Mouse (Mus musculus) heart, embryonic 11.5 days (tissue): ENCODE measurements around the gene Aire. TPM values are rescaled to one million over a fixed set of nuclear protein-coding genes. Genes with fewer than 3 reads are reported as not detected.

ENCODE experiments used
- ATAC-seq: fragments of 200-750 bp; cut with Nextera tagmentation; replicated peaks from 2 replicates; pipeline ENCODE4 v1.8.0; 2017; ENCODE audit warnings: moderate library complexity; ENCODE audit not compliant: insufficient number of reproducible peaks, low FRiP score, low TSS enrichment
- H3K27ac ChIP-seq: fragments of 300-500 bp; sonication (generic); 2 replicates; pipeline ENCODE4 v1.5.1; 2014; ENCODE audit warnings: mild to moderate bottlenecking, low read depth, low read length
- H3K27me3 ChIP-seq: fragments of 300-500 bp; sonication (generic); 2 replicates; pipeline ENCODE4 v1.6.1; 2014; ENCODE audit warnings: mild to moderate bottlenecking, low read length, mixed read lengths; ENCODE audit not compliant: control insufficient read depth, insufficient read depth
- H3K36me3 ChIP-seq: fragments of 300-500 bp; sonication (generic); 2 replicates; pipeline ENCODE4 v1.6.1; 2014; ENCODE audit warnings: mild to moderate bottlenecking, low read length, moderate library complexity, mixed read lengths; ENCODE audit not compliant: control insufficient read depth, insufficient read depth
- H3K4me1 ChIP-seq: fragments of 300-500 bp; sonication (generic); 2 replicates; pipeline ENCODE4 v1.6.1; 2014; ENCODE audit warnings: low read length; ENCODE audit not compliant: control insufficient read depth, insufficient read depth
- H3K4me2 ChIP-seq: fragments of 300-500 bp; sonication (generic); 2 replicates; pipeline ENCODE4 v1.6.1; 2014; ENCODE audit warnings: mild to moderate bottlenecking, moderate library complexity
- H3K4me3 ChIP-seq: fragments of 300-500 bp; sonication (generic); 2 replicates; pipeline ENCODE4 v1.5.1; 2014; ENCODE audit warnings: low read depth, low read length
- H3K9ac ChIP-seq: fragments of 300-500 bp; sonication (generic); 2 replicates; pipeline ENCODE4 v1.6.1; 2014; ENCODE audit warnings: mild to moderate bottlenecking, low read depth, low read length, moderate library complexity
- H3K9me3 ChIP-seq: fragments of 300-500 bp; sonication (generic); replicated peaks from 2 replicates; pipeline ENCODE4 v1.6.1; 2016; ENCODE audit warnings: low read length; ENCODE audit not compliant: control insufficient read depth
- WGBS: fragments of 180-500 bp; shearing (Covaris S2); extraction: QIAGEN DNeasy Blood & Tissue Kit; methylation state at CpG from one replicate; pipeline ENCODE4 v1.1.7; 2014; ENCODE audit not compliant: insufficient replicate concordance; 5-methylcytosine and 5-hydroxymethylcytosine counted together
- polyA plus RNA-seq: library from polyadenylated mRNA; unstranded; fragments of >200 nt; fragmentation: Nextera tagmentation; extraction: Ambion mirVana; gene quantifications from 2 replicates; pipeline ENCODE4 v1.2.1, GENCODE M21; 2014

Aire gene
- 0.16 and 0.49 TPM in 2 replicates for polyA plus RNA-seq

DNA sequence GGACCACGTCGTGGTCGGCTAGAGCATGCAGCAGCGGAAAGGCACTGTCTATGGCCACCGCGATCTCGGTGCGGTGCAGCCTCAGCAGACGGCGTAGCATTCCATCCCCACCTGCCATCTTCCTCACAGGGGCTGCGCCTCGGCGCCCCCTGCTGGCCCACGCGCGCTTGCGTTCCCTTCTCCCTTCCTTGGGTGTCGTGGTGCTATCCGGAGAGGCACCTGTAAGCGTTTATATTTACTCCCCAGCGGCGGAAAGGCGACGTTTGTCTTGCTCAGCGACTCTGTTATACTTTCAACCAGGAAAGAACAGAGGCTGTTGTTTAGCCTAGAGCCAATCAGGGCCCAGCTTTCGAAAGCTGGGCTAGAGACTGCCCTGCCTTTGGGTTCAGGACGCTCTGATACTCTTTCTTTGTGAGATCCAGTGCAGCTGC is at the start of gene Aire:
Gene Aire (minus strand): TSS at position 205 of the 431 bp plus-strand sequence.
- WGBS, result 3% methylated on average over 27 of the region's 27 CpGs
- H3K27ac ChIP-seq, result no peak within 1 kb of the TSS
- H3K4me3 ChIP-seq, result peak within 1 kb of the TSS; percentile 22
- ATAC-seq, result 0 out of 2 replicates have a peak, but pooled peaks have one; percentile 27
- H3K9ac ChIP-seq, result no peak within 1 kb of the TSS
- H3K4me1 ChIP-seq, result peaks cover 6% of the 10 kb centered on the region; the same call in 1 of the 2 replicates
- peaks cover 11% of the 10 kb centered on the region for H3K27me3 ChIP-seq
- H3K9me3 ChIP-seq, result no peaks in the 10 kb centered on the region
- H3K36me3 ChIP-seq, result no peaks in the 10 kb centered on the region
- H3K4me2 ChIP-seq, result peak within 1 kb of the TSS; percentile 51

DNA sequence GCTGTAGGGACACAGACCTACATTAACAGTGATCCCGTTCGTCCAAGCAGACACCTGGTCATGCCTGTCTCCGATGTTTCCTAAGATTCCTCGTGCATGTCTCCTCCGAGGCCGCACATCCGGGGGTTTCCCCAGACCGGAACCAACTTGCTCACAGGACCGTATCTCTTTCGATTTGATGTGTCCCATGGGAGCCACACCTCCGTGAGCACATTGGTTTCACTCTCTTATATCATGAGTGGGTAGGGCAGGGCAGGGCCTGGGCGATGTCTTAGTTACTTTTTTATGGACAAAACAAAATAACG is 49.3 kb upstream of the Aire start:
- no peaks in the 10 kb centered on the region for H3K27me3 ChIP-seq
- H3K4me3 ChIP-seq, result no peak overlapping the region
- no peaks in the 10 kb centered on the region for H3K4me1 ChIP-seq
- H3K9ac ChIP-seq, result no peak overlapping the region
- 85% methylated on average over 13 of the region's 13 CpGs for WGBS
- no peak overlapping the region for H3K27ac ChIP-seq
- H3K9me3 ChIP-seq, result no peaks in the 10 kb centered on the region
- H3K36me3 ChIP-seq, result no peaks in the 10 kb centered on the region
- no peak for ATAC-seq
- no peak overlapping the region for H3K4me2 ChIP-seq

DNA sequence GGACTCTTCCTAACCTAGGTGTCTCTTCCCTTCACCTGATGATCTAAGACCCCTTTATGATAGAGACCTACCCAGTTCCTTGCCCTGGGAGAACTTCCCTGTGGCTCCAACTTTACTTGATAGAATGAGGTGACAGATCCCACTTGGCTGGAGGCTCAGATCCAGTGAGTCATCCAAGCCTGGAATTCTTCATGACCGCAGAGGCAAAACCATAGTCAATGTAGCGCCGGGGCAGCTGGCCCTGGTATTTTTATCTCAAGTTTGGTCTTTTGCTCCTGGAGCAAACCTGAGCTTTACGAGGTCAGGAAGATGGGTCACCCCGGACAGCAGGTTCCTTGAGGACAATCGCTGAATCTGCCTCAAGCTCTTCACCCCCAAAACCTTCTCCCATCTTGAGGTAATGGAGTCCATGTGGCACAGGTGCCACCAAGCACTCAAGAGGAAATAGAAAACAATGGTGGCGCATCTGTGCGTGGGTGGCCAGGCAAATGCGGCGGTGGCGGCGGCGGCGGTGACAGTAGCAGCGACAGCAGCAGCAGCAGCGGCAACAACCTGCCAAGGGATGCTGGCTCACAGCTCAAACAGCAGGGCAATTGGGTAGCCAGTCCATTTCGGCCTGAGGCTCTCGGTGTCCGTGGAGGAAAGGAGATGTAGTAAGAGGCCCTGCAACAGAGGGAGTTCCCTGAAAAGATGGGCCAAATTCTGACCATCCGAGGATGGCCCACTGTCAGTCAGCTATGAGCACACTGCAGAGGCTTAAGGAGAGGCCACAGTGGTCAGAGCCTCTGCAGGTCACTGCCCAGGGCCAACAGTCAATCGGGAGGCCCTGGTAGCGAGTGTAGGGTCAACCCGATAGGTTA is 48.7 kb upstream of the Aire start:
- H3K4me2 ChIP-seq, result no peak overlapping the region
- H3K9me3 ChIP-seq, result no peaks in the 10 kb centered on the region
- H3K4me1 ChIP-seq, result no peaks in the 10 kb centered on the region
- 79% methylated on average over 23 of the region's 23 CpGs for WGBS
- no peak overlapping the region for H3K4me3 ChIP-seq
- no peak overlapping the region for H3K9ac ChIP-seq
- no peaks in the 10 kb centered on the region for H3K36me3 ChIP-seq
- no peaks in the 10 kb centered on the region for H3K27me3 ChIP-seq
- no peak for ATAC-seq
- no peak overlapping the region for H3K27ac ChIP-seq

DNA sequence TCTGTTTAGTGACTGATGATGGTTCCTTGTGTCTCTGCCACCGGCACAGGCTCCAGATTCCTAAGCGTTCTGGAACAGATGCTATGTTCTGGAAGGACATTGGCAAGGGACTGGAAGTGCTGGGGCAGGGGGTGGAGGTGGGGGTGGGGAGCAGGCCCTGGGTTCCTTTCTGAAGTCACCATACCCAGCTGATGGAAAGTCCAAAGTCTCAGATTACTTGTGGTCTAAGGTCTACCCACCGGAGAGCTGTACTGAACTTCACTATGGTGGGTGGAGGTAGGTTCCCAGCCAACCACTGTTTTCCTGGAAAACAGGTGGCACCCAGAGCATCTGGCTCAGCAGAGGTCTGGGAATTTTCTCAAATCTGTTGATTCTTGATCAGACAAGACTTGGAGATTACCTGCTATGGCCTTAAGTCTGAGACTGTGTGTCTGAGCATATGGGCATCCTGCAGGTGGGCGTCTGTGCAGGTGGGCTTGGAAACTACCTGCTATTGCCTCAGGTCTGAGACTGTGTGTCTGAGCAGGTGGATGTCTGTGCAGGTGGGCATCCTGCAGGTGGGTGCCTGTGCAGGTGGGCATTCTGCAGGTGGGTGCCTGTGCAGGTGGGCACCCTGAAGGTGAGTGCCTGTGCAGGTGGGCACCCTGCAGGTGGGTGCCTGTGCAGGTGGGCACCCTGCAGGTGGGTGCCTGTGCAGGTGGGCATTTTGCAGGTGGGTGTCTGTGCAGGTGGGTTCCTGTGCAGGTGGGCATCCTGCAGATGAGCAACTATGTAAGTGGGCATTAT is 47.5 kb upstream of the Aire start:
- WGBS, result 67% methylated on average over 4 of the region's 4 CpGs
- ATAC-seq, result no peak
- no peak overlapping the region for H3K4me3 ChIP-seq
- H3K4me1 ChIP-seq, result no peaks in the 10 kb centered on the region
- H3K27me3 ChIP-seq, result no peaks in the 10 kb centered on the region
- no peaks in the 10 kb centered on the region for H3K36me3 ChIP-seq
- H3K27ac ChIP-seq, result no peak overlapping the region
- H3K9ac ChIP-seq, result no peak overlapping the region
- H3K4me2 ChIP-seq, result no peak overlapping the region
- H3K9me3 ChIP-seq, result no peaks in the 10 kb centered on the region

DNA sequence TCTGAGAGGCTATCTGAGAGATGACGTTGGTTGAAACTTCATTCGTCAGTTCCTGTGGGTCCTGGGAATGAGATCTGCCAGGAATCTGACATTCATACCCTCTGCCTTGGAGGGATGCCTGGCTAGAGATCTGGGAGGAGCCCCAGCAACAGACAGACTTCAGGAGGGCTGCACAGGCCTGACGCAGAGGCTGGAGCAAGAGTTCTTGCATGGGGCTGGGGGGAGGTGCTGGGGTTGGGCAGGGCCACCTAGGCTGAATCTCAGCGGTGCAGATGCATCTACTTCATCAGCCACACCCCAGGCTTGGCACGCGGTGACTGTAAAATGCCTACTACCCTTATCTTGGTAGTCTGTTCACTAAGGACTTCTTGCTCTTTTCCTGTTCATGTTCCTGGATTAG is 46.8 kb upstream of the Aire start:
- H3K9me3 ChIP-seq, result no peaks in the 10 kb centered on the region
- no peaks in the 10 kb centered on the region for H3K36me3 ChIP-seq
- H3K4me1 ChIP-seq, result no peaks in the 10 kb centered on the region
- no peak overlapping the region for H3K4me2 ChIP-seq
- no peaks in the 10 kb centered on the region for H3K27me3 ChIP-seq
- H3K27ac ChIP-seq, result no peak overlapping the region
- 29% methylated on average over 6 of the region's 6 CpGs for WGBS
- no peak overlapping the region for H3K9ac ChIP-seq
- H3K4me3 ChIP-seq, result no peak overlapping the region
- no peak for ATAC-seq

DNA sequence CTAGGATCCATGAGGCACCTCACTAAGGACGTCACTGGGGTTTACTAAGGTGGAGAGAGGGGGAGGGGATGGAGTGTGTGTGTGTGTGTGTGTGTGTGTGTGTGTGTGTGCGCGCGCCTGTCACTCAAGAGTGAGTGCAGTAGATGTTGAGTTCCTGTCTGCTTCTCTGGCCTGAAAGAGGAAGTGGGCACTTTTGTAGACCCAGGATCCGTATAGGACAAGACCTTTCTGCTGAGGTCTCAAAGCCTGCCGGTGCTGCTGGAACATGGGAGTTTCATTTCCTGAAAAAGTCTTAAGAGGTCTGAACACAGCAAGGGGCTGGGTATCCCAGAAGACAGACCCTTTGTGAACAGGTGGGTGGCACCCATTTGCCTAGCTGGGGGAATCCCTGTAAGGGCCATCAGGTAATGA is 43.7 kb upstream of the Aire start:
- Histone ChIP-seq H3K4me3 (no peak overlapping the region), H3K9ac (no peak overlapping the region), H3K4me1 (no peaks in the 10 kb centered on the region), H3K27me3 (no peaks in the 10 kb centered on the region), H3K36me3 (no peaks in the 10 kb centered on the region), H3K27ac (no peak overlapping the region), H3K4me2 (no peak overlapping the region), H3K9me3 (no peaks in the 10 kb centered on the region)
- ATAC-seq, result no peak
- WGBS, result 86% methylated on average over 6 of the region's 6 CpGs

DNA sequence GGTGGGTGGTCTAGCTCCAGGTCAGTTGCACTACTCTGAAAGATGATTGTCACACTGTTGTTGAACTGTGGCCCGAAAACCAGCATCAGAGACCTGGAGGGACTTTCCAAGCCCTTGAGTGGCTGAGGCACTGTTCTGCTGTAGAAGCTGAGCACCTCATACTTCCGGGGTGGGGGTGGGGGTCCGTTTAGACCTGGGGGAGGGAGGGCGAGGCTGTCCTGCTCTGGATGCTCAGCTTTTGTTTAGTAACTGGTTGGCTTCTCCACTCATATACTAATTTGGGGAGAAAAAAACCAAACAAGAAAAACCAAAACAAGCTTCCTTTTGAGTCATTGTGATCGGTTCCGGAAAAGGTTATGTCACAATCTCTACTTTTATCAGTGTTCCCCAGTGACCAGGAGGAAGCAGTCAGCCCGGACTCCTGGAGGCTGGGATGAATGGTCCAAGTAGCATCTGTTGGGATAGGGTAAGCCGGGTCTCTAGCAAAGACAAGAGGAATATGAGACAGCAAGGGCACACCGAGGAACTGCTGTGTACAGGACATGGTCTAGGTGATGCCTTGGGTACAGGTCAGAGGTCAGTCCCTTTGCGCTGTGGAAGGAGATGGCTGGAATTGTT is 43.1 kb upstream of the Aire start:
- H3K9me3 ChIP-seq, result no peaks in the 10 kb centered on the region
- H3K4me3 ChIP-seq, result no peak overlapping the region
- no peak overlapping the region for H3K27ac ChIP-seq
- WGBS, result 67% methylated on average over 10 of the region's 10 CpGs
- no peaks in the 10 kb centered on the region for H3K27me3 ChIP-seq
- no peak overlapping the region for H3K4me2 ChIP-seq
- H3K36me3 ChIP-seq, result no peaks in the 10 kb centered on the region
- no peaks in the 10 kb centered on the region for H3K4me1 ChIP-seq
- ATAC-seq, result no peak
- no peak overlapping the region for H3K9ac ChIP-seq

DNA sequence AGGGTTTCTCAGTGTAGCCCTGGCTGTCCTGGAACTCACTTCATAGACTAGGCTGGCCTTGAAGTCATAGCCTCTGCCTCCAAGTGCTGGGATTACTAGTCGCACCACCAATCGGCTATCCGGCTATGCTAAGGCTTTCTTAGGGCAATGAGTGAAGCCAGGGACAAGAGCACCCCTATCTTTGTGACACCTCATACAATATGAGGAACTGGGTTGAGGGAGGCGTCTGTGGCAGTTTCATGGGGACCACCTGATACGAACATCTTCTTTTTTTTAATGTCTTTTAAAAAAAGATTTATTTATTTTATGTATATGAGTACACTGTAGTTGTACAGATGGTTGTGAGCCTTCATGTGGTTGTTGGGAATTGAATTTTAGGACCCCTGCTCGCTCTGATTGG is 42.3 kb upstream of the Aire start:
- no peak overlapping the region for H3K4me2 ChIP-seq
- no peaks in the 10 kb centered on the region for H3K9me3 ChIP-seq
- no peak overlapping the region for H3K27ac ChIP-seq
- no peak for ATAC-seq
- H3K4me1 ChIP-seq, result no peaks in the 10 kb centered on the region
- H3K27me3 ChIP-seq, result no peaks in the 10 kb centered on the region
- no peak overlapping the region for H3K4me3 ChIP-seq
- H3K36me3 ChIP-seq, result no peaks in the 10 kb centered on the region
- 89% methylated on average over 6 of the region's 6 CpGs for WGBS
- H3K9ac ChIP-seq, result no peak overlapping the region
